Mouse (Mus musculus): ENCODE measurements around the gene Dnmt1. TPM values are rescaled to one million over a fixed set of nuclear protein-coding genes. Genes with fewer than 3 reads are reported as not detected.

Dnmt1 gene
- total RNA-seq, 1 experiment from 2014 or later = 44.6 TPM

DNA sequence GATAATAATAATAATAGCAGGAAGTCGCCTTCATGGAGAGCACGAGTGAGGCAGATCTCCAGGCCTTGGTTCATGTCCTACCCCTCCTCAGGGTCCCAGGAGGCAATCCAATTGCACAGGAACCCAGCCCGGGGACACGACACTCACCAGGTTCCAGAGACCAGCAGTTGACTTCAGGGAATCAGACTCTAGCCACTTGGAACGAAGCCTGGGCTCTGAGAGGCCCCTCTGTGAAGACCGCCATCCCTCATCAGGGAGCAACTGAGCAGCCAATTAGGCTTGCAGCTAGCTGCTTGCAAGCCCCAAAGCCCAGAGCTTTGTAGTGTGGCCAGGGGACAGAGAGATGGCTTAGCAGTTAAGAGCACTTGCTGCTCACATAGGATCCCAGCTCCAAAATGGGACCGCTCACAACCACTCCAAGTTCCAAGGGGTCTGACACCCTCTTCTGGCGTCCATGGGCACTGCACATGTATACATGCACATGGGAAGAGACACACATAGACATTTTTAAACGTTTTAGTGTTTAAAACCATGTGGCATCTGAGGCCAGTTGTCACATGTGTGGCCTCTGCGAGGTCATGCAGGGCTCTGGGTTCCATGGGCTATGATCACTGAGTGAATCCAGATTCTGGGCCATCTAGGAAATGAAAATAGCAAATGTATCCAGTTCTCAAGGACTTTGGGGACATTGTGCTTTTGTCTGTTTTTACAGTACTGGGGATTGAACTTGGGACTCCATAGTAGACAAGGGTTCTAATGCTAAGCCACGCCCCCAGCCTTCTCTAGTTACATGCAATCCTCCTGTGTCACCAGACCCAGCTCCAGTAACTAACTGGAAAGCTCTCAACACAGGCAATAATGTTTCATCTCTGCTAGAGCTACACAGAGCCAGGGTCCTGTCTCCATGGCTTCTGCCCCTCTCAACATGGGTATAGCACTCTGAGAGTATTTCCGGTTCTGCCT is 89.2 kb downstream of the Dnmt1 start:
- no peak for ATAC-seq (replicated peaks; ENCODE audit: insufficient number of reproducible peaks, low FRiP score, low TSS enrichment, poor library complexity, severe bottlenecking)

- ATAC-seq (replicated peaks; ENCODE audit: insufficient number of reproducible peaks, low FRiP score, low TSS enrichment, poor library complexity, severe bottlenecking) = no peak; the same call in 1 of the 2 replicates
Measured at GRCm38 (mm10) chr9:20869246-20869645, 90.4 kb downstream of the Dnmt1 start.

GRCm38 (mm10) chr9:20868448-20869001 is 91.2 kb downstream of the Dnmt1 start, which contains the start of gene A230050P20Rik:
Gene A230050P20Rik, plus strand, starts transcription at chr9:20868642.
- ATAC-seq (replicated peaks; ENCODE audit: insufficient number of reproducible peaks, low FRiP score, low TSS enrichment, poor library complexity, severe bottlenecking) = no peak

GRCm38 (mm10) chr9:20866879-20867278 is 92.8 kb downstream of the Dnmt1 start:
- no peak for ATAC-seq (replicated peaks; ENCODE audit: insufficient number of reproducible peaks, low FRiP score, low TSS enrichment, poor library complexity, severe bottlenecking)

GRCm38 (mm10) chr9:20862225-20862624 is 97.5 kb downstream of the Dnmt1 start:
- ATAC-seq (replicated peaks; ENCODE audit: insufficient number of reproducible peaks, low FRiP score, low TSS enrichment, poor library complexity, severe bottlenecking) = no peak

GRCm38 (mm10) chr9:20861821-20862220 is 97.9 kb downstream of the Dnmt1 start:
- no peak for ATAC-seq (replicated peaks; ENCODE audit: insufficient number of reproducible peaks, low FRiP score, low TSS enrichment, poor library complexity, severe bottlenecking)

- ATAC-seq (replicated peaks; ENCODE audit: insufficient number of reproducible peaks, low FRiP score, low TSS enrichment, poor library complexity, severe bottlenecking) = no peak
Measured at GRCm38 (mm10) chr9:20859926-20860325, 99.8 kb downstream of the Dnmt1 start.

Other genes starting within 250 kb of the Dnmt1 start
- not detected in 3 replicates for gene Olfm2, start 213.5 kb downstream of the Dnmt1 start, total RNA-seq (2017)
- 0.11 TPM in 1 of 3 replicates, not detected in the others for gene Col5a3, start 144.8 kb downstream of the Dnmt1 start, total RNA-seq (2017)
- gene Rdh8, start 141.4 kb downstream of the Dnmt1 start, total RNA-seq (2017) = not detected in 3 replicates
- gene A230050P20Rik, start 91.2 kb downstream of the Dnmt1 start, total RNA-seq (2017) = 5.2 to 12.0 TPM (median 11.8 TPM) in 3 replicates
- gene Angptl6, start 80.2 kb downstream of the Dnmt1 start, total RNA-seq (2017) = 0.49 to 0.57 TPM in 2 of 3 replicates, not detected in the other
- gene Ppan, start 71.7 kb downstream of the Dnmt1 start, total RNA-seq (2017) = 24.4 to 44.1 TPM (median 26.9 TPM) in 3 replicates
- gene Eif3g, start 61.3 kb downstream of the Dnmt1 start, total RNA-seq (2017) = 87.5 to 120 TPM (median 97.3 TPM) in 3 replicates
- 1.6 to 4.4 TPM (median 3.5 TPM) in 3 replicates for gene S1pr2, start 16.9 kb upstream of the Dnmt1 start, total RNA-seq (2017)
- gene Mrpl4, start 42.9 kb upstream of the Dnmt1 start, total RNA-seq (2017) = 21.9 to 41.1 TPM (median 25.6 TPM) in 3 replicates
- gene Icam1, start 56.1 kb upstream of the Dnmt1 start, total RNA-seq (2017) = 55.1 to 94.2 TPM (median 67.6 TPM) in 3 replicates
- 1.6 to 3.0 TPM in 2 of 3 replicates, not detected in the other for gene Icam4, start 69.5 kb upstream of the Dnmt1 start, total RNA-seq (2017)
- not detected in 3 replicates for gene Icam5, start 72.2 kb upstream of the Dnmt1 start, total RNA-seq (2017)
- 0.49 TPM in 1 of 3 replicates, not detected in the others for gene Zglp1, start 107.2 kb upstream of the Dnmt1 start, total RNA-seq (2017)
- gene Gm49373, start 113.2 kb upstream of the Dnmt1 start, total RNA-seq (2017) = not detected in 3 replicates
- gene Fdx1l, start 113.7 kb upstream of the Dnmt1 start, total RNA-seq (2017) = 23.7 to 31.1 TPM (median 24.5 TPM) in 3 replicates
- 2.3 to 5.6 TPM in 2 of 3 replicates, not detected in the other for gene Gm38431, start 132.1 kb upstream of the Dnmt1 start, total RNA-seq (2017)
- gene Raver1, start 132.1 kb upstream of the Dnmt1 start, total RNA-seq (2017) = 8.1 to 18.1 TPM (median 12.9 TPM) in 3 replicates
- gene Tyk2, start 171.4 kb upstream of the Dnmt1 start, total RNA-seq (2017) = 38.4 to 87.0 TPM (median 42.5 TPM) in 3 replicates
- 174 to 287 TPM (median 193 TPM) in 3 replicates for gene Cdc37, start 190.1 kb upstream of the Dnmt1 start, total RNA-seq (2017)
- gene Pde4a, start 205.8 kb upstream of the Dnmt1 start, total RNA-seq (2017) = 2.1 to 5.6 TPM (median 2.5 TPM) in 3 replicates